Mouse (Mus musculus) pancreas, adult 10 weeks (tissue): Measurements from ENCODE around the gene Plch1. TPM values are rescaled to one million over a fixed set of nuclear protein-coding genes. Genes with fewer than 3 reads are reported as not detected.

Source experiments
- polyA plus RNA-seq: library from polyadenylated mRNA; stranded (reverse); fragments of 350-450 nt; fragmentation: Illumina TruSeq; extraction: RNeasy Lipid Tissue Mini Kit (QIAGEN cat#74804); gene quantifications from one replicate; pipeline ENCODE4 v1.2.3, GENCODE M21; 2015; ENCODE audit warnings: low read depth, low replicate concordance; ENCODE audit not compliant: insufficient read depth

The Plch1 gene
- 1.3 TPM for polyA plus RNA-seq

GRCm38 (mm10) chr3:63899309-63899695 is at the start of gene Plch1:
Gene Plch1 (minus strand): TSS chr3:63899472.

GRCm38 (mm10) chr3:63928878-63929859 is 29.9 kb upstream of the Plch1 start, which contains the start of gene E130311K13Rik:
Gene E130311K13Rik (minus strand): TSS chr3:63929472.

Other genes with a start within 250 kb of the Plch1 start
- gene E130311K13Rik, start 30.0 kb upstream of the Plch1 start, polyA plus RNA-seq: 1.3 TPM
- gene Slc33a1, start 65.3 kb upstream of the Plch1 start, polyA plus RNA-seq: 8.0 TPM
- 3.2 TPM for gene Gmps, start 76.6 kb upstream of the Plch1 start, polyA plus RNA-seq
- gene Vmn2r1, start 182.1 kb upstream of the Plch1 start, polyA plus RNA-seq: not detected
- not detected for gene Vmn2r2, start 242.5 kb upstream of the Plch1 start, polyA plus RNA-seq